Mouse (Mus musculus) testis, adult 2 months (tissue): ENCODE measurements around the gene Gm10134. TPM values are rescaled to one million over a fixed set of nuclear protein-coding genes. Genes with fewer than 3 reads are reported as not detected.

ENCODE experiments used
- H3K27ac ChIP-seq: fragments of 200-500 bp; 2 replicates; pipeline ENCODE4 v1.5.1; 2012; ENCODE audit warnings: low read depth, low read length; ENCODE audit not compliant: control insufficient read depth, insufficient read depth
- H3K27me3 ChIP-seq: fragments of 200-500 bp; 2 replicates; pipeline ENCODE4 v1.6.1; 2012; ENCODE audit warnings: mild to moderate bottlenecking, low read length, moderate library complexity; ENCODE audit not compliant: control insufficient read depth, insufficient read depth
- H3K36me3 ChIP-seq: fragments of 200-500 bp; 2 replicates; pipeline ENCODE4 v1.6.1; 2012; ENCODE audit warnings: mild to moderate bottlenecking, low read length; ENCODE audit not compliant: control insufficient read depth, insufficient read depth
- H3K4me1 ChIP-seq: fragments of 200-500 bp; 2 replicates; pipeline ENCODE4 v1.6.1; 2012; ENCODE audit warnings: low read length; ENCODE audit not compliant: control insufficient read depth, insufficient read depth
- H3K4me3 ChIP-seq: fragments of 200-500 bp; 2 replicates; pipeline ENCODE4 v1.5.1; 2012; ENCODE audit warnings: low read depth, mild to moderate bottlenecking, low read length, moderate library complexity, mixed read lengths; ENCODE audit not compliant: control insufficient read depth
- CTCF ChIP-seq: fragments of 200-500 bp; IDR thresholded peaks from 2 replicates; pipeline ENCODE4 v1.5.1; 2012; ENCODE audit warnings: low read depth, mild to moderate bottlenecking, inconsistent platforms, low read length, moderate library complexity; ENCODE audit not compliant: control insufficient read depth, insufficient read depth, insufficient replicate concordance
- POLR2A ChIP-seq: fragments of 200-500 bp; IDR thresholded peaks from 2 replicates; pipeline ENCODE4 v1.6.1; 2012; ENCODE audit warnings: low read depth, mild to moderate bottlenecking, inconsistent platforms, low read length, moderate library complexity; ENCODE audit not compliant: control insufficient read depth
- polyA plus RNA-seq: library from polyadenylated mRNA; depleted of rRNA; stranded (reverse); fragments of >200 nt; gene quantifications from 2 replicates; pipeline ENCODE4 v1.2.3, GENCODE M21; 2012; rRNA removed

Gm10134 gene
- polyA plus RNA-seq, 1 experiment = 0.47 TPM

DNA sequence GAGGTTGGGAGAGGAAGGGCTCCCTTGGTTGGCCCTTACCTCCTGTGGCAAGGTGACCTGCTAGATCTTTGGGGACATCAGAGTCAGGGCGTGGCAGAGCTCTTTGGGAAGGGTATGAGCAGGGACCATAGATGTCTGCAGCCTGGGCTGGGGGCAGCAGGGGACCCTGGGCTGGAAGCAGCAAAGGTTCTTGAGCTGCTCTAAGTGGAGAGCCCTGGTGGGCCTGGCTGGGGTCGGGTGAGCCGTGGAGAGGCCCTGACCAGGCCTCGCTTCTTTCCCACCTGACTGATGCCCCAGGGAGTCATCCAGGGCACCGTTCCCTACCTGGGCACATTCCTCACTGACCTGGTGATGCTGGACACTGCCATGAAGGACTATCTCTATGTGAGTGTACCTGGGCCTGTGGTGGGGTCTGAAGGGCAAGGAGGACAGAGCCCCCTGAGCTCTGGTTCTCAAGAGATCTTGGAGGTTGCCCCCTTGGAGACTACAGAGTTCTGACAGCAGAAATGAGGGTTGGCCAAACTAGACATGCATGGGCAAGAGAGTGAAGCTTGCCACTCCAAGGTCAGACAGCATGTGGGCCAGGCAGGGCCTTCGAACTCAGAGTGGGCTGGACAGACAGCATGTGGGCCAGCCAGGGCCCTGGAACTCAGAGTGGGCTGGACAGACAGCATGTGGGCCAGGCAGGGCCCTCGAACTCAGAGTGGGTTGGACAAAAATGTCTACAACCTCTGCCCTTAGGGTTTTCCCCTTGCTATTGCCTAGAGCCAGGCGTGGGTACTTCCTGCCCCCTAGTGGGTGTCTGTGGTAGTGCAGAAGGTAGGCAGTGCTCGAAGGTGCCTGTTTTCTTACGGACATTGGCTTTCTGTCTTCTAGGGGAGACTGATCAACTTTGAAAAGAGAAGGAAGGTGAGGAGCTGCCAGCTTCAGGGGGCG is 41.6 kb downstream of the Gm10134 start:
- Histone ChIP-seq H3K27ac (no peak overlapping the region), H3K4me3 (no peak overlapping the region), H3K4me1 (no peaks in the 10 kb centered on the region), H3K27me3 (no peaks in the 10 kb centered on the region), H3K36me3 (peaks cover 16% of the 10 kb centered on the region)
- TF ChIP-seq CTCF (peak; percentile 87; the same call in 1 of the 2 replicates), POLR2A (no peak)

- no peaks in the 10 kb centered on the region for H3K4me1 ChIP-seq
- H3K27me3 ChIP-seq = no peaks in the 10 kb centered on the region
- TF ChIP-seq CTCF = no peak
- no peak for TF ChIP-seq POLR2A
- H3K4me3 ChIP-seq = no peak overlapping the region
- peaks cover 13% of the 10 kb centered on the region for H3K36me3 ChIP-seq
- H3K27ac ChIP-seq = no peak overlapping the region
Measured at GRCm38 (mm10) chr2:28549157-28549556, 43.3 kb downstream of the Gm10134 start.

DNA sequence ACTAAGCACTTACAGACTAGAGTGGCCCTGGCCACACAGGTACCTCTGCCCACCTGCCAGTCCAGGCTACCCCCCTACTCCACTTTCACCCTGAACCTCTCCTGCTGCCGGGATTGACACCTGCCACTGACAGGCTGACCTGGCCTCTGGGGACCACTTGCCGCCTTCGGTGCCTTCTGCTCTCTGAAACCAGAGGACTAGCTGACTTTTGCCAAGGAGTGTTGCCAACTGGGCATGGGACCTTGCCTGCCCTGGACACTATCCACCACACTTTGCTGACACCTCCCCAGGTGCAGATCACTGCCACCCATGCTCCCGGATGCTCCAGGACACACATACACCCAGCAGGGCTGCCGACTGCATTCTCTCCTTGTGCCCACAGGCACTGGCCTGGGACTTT is 46.4 kb downstream of the Gm10134 start:
- Histone ChIP-seq H3K27ac (no peak overlapping the region), H3K36me3 (peaks cover 10% of the 10 kb centered on the region)

More for the DNA sequence above, 46.4 kb downstream of the Gm10134 start:
- H3K4me3 ChIP-seq = no peak overlapping the region
- no peaks in the 10 kb centered on the region for H3K4me1 ChIP-seq
- no peaks in the 10 kb centered on the region for H3K27me3 ChIP-seq
- TF ChIP-seq POLR2A = no peak
- TF ChIP-seq CTCF = no peak

Other genes with a start within 250 kb of the Gm10134 start
- gene Ppp1r26, start 59.3 kb upstream of the Gm10134 start, polyA plus RNA-seq = 11.9 and 13.0 TPM in 2 replicates
- 49.9 and 54.6 TPM in 2 replicates for gene 1700007K13Rik, start 39.8 kb upstream of the Gm10134 start, polyA plus RNA-seq
- gene Mrps2, start 38.0 kb upstream of the Gm10134 start, polyA plus RNA-seq = 22.1 and 24.9 TPM in 2 replicates
- gene Gbgt1, start 9.2 kb upstream of the Gm10134 start, polyA plus RNA-seq = 3.1 and 4.5 TPM in 2 replicates
- gene Ralgds, start 7.0 kb downstream of the Gm10134 start, polyA plus RNA-seq = 147 and 169 TPM in 2 replicates
- gene Cel, start 57.3 kb downstream of the Gm10134 start, polyA plus RNA-seq = 0.24 and 0.47 TPM in 2 replicates
- 17.3 and 17.7 TPM in 2 replicates for gene Gtf3c5, start 77.7 kb downstream of the Gm10134 start, polyA plus RNA-seq
- 1.0 and 1.3 TPM in 2 replicates for gene Gfi1b, start 115.9 kb downstream of the Gm10134 start, polyA plus RNA-seq
- gene Tsc1, start 135.1 kb downstream of the Gm10134 start, polyA plus RNA-seq = 20.3 and 21.6 TPM in 2 replicates
- 1,393 and 1,506 TPM in 2 replicates for gene Spaca9, start 193.6 kb downstream of the Gm10134 start, polyA plus RNA-seq
- 294 and 299 TPM in 2 replicates for gene Ak8, start 194.1 kb downstream of the Gm10134 start, polyA plus RNA-seq